Mouse (Mus musculus) embryonic stem cell, embryonic (primary cell): Measurements from ENCODE around the gene Fcrl5.

ENCODE experiments used
- CTCF ChIA-PET, 4 experiments: fragments of 300-600 bp in 2 of 4; fragments of 350-600 bp in 2 of 4; sonication (Branson Sonifier 250); formaldehyde crosslinking; loops; one replicate each; lab custom pipeline; 2022; ENCODE audit warnings: inconsistent platforms in 2 of 4; lab: Charles Lee
- POLR2A ChIA-PET, 4 experiments: fragments of 300-600 bp in 2 of 4; fragments of 350-600 bp in 2 of 4; sonication (Branson Sonifier 250); formaldehyde crosslinking; loops; one replicate each; lab custom pipeline; 2022; ENCODE audit warnings: antibody characterized with exemption in 4 of 4, inconsistent platforms in 1 of 4; lab: Charles Lee

Gene Fcrl5

DNA sequence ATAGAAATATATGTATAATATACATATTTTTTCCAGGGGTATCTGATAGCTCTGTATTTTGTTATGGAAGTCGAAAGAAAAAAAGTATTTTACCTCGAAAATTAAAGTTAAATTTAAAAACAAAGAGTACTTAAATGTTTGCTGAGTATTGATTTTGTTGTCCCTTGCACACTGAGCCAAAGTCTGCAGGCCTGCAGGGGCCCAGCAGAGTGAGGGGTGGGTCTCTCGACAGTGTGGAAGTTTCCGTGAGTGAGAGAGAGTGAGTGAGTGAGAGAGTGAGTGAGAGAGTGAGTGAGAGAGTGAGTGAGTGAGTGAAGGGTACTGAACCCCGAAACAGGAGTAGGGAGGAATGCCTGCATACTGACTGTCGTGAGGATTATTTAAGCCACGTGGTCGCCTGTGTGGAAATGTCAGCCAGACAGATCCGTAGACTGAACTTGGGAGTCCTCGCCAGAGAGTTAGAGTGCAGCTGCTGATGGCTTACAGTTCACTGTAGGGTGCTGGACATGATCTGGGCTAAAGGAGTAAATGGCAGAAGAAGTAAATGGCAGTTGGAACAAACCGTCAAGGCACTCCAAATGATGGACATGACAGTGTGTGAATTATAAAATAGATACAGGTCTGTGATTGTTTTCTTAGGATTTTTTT, 104.6 kb downstream of the Fcrl5 start:
- ChIA-PET CTCF (interaction anchor here in 3 of 4 experiments (0.6 to 1.3 kb wide), 3 partner anchors 12 to 209 kb away, joined by 3 read pairs; no protein-coding TSS in a partner anchor), POLR2A (interaction anchor here in 3 of 4 experiments (0.6 to 1.3 kb wide), 4 partner anchors 10 to 211 kb away, joined by 3 to 5 read pairs (median 4); partner anchors contain the start of gene Etv3 (in 1 of the 3))

DNA sequence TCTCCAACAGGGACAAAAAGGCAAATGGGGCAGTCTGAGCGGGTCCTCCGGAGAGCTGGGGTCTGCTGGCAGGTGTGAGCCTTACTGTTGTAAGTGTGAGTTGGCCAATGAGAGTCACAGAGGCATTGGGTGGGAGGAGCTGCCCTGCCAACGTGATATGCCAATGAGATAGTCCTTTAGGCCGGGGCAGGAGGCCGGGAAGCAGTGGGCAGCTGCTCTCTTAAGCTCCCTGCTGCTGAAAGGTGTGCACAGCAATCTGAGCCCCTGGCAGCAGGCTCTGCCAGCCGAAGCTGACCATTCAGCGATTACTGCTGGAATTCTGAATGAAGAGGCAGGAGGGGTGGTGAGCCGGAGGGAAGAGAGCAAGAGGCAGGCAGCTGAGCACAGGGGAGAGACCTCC, 105.1 kb downstream of the Fcrl5 start:
- POLR2A ChIA-PET, result interaction anchor here in 3 of 4 experiments (0.8 to 2.4 kb wide), 6 partner anchors 11 to 39 kb away, joined by 3 to 6 read pairs (median 4); partner anchors contain the start of gene Etv3 (in 2 of the 3)

DNA sequence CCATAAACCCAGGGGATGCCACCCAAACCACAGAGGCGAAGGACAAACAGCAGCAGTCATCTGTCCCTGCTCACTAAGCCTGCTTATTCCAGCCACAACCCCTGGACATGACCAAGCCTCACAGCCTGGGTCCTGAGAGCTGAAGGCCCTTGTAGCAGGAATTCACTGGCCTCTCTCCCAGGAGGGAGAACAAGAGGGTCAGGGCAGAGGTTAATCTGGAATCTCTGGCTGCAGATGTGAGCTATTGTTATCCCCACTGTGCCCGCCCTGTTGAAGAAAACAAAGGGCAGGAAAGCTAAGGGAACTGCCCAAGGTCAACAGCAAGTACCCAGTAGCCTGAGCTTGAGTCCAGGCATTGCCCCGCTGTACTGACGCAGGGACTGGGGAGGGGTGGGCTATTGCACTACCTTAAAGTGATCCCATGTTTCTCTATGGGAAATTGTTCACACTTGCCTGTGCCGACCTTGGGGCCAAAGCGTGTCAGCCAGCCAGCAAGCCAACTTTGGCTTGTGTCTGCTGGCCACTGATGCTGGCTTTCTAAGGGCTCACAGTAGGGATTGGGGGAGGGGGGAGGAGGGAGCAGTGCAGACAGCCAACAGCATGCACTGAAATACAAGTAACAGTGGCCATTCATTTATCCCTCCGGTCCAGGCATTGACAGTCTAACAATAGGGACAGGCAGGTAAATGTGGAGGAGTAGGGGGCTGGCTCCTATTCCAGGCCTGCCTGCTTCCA, 107.1 kb downstream of the Fcrl5 start:
- CTCF ChIA-PET, result interaction anchor here in 3 of 4 experiments (0.6 to 2.5 kb wide), 7 partner anchors 20 to 754 kb away, joined by 3 to 8 read pairs (median 3); no protein-coding TSS in a partner anchor

More for the DNA sequence above, 105.1 kb downstream of the Fcrl5 start:
- CTCF ChIA-PET, result interaction anchor here in 3 of 4 experiments (0.5 to 2.5 kb wide), 5 partner anchors 11 to 507 kb away, joined by 3 to 8 read pairs (median 3); no protein-coding TSS in a partner anchor

DNA sequence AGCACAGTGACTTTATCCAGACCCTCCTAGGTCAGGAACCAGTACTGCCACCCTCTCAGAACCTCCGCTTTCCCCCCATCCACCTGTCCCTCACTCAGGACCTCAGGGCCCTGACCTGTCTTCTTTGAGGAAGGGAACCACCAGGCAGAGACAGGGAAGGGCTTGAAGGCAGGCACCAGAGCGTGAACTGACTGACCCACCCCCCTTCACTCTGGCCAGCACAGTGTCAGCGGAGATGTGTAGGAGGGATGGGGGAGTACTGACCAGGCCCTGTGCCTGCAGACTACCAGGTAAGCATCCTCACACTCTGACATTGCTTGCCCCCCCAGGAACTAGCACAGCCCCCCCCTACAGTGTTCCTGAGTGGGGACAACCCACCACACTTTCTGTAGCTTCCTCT, 110.0 kb downstream of the Fcrl5 start:
- POLR2A ChIA-PET, result interaction anchor here in 2 of 4 experiments (0.6 to 1.1 kb wide), 4 partner anchors 11 to 140 kb away, joined by 3 to 4 read pairs (median 3); no protein-coding TSS in a partner anchor
- CTCF ChIA-PET, result interaction anchor here in 3 of 4 experiments (0.7 to 1.7 kb wide), 4 partner anchors 17 to 464 kb away, joined by 3 to 5 read pairs (median 4); no protein-coding TSS in a partner anchor

More for the DNA sequence above, 107.1 kb downstream of the Fcrl5 start:
- POLR2A ChIA-PET, result interaction anchor here in 3 of 4 experiments (0.6 to 2.4 kb wide), 8 partner anchors 8 to 23 kb away, joined by 3 to 7 read pairs (median 4); partner anchors contain the start of gene Etv3 (in 2 of the 3)

DNA sequence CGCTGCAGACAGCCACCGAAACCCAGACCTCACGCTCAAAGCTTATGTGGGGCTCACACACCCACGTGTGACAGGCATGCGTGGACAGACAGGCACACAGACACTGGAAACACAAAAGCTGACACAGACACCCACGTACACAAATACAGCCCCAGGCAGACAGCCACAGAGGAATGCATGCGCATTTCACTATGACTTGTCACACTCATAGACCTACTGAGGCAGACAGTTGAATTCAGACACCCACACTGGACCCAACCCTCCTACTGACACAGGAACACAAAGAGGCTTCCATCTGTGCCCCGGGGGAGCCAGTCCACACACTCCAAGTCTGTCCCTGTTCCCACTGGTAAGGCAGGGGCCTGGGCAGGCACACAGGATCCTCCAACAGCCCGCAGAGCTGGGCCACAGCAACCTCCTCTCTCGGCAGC, 110.7 kb downstream of the Fcrl5 start:
- ChIA-PET CTCF (interaction anchor here in 2 of 4 experiments (0.8 to 1.7 kb wide), 2 partner anchors 16 to 135 kb away, joined by 3 to 4 read pairs; no protein-coding TSS in a partner anchor), POLR2A (no interaction called here)

DNA sequence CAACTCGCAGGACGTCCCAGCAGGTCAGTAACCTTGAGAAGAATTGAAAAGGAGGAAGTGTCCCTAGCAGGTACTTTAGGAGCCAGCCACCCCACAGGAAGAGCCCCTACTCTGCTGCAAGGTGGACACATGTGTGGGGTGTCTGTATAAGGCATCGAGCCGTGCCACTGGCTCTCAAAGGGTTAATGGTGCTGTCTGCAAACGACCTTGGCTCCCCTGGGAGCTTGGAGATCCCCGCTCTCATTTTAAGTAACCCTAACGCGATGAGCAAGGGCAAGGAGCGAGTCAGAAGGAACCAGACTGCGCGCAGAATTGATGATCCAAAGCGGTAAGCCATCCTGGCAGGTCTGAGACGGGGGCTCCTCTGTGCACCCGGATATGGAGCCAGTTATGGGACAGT, 114.3 kb downstream of the Fcrl5 start:
- ChIA-PET CTCF (interaction anchor here in 2 of 4 experiments (0.6 to 1.6 kb wide), 2 partner anchors 12 to 112 kb away, joined by 5 read pairs; no protein-coding TSS in a partner anchor), POLR2A (interaction anchor here in 2 of 4 experiments (0.9 to 1.2 kb wide), 3 partner anchors 8 to 12 kb away, joined by 3 to 4 read pairs (median 3); no protein-coding TSS in a partner anchor)
